Mouse (Mus musculus): ENCODE data around the gene Gps2.

DNA sequence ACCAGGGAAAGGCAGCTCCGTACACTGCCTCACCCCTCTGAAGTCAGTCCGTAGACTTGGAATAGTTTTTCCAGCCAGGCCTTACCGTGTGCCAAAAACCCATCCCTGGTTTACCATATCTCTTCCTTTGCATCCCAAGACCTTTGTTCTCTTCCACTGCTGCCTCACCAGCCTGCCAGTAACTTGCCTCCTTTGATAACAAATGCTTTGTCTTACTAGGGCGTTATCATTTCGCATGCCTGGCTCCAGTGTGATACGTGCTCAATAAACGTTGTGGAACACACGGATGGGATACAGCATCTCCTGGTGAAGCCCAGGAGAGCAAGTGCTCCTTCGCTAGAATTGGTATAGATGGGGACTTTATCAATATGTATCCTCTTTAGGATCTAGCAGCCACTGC, 46.4 kb upstream of the Gps2 start:
- no peak for TF ChIP-seq TCF12 (IDR thresholded peaks at IDR 0.05; ENCODE audit: insufficient read depth, poor library complexity, severe bottlenecking)
- no peak for TF ChIP-seq POLR2AphosphoS2 (IDR thresholded peaks at IDR 0.05; ENCODE audit: insufficient read length, low read depth)
- TF ChIP-seq MYOD1 (IDR thresholded peaks at IDR 0.05; ENCODE audit: control insufficient read depth in 1 of 3, insufficient read length in 2 of 3, low read depth in 2 of 3): no peak
- TF ChIP-seq E2F4 (IDR thresholded peaks at IDR 0.05; ENCODE audit: insufficient read depth): no peak
- no peak for TF ChIP-seq USF1 (IDR thresholded peaks at IDR 0.05; ENCODE audit: low read depth)
- TF ChIP-seq POLR2A (IDR thresholded peaks at IDR 0.05; ENCODE audit: insufficient read length, low read depth): no peak

Measured in myocyte (in vitro differentiated cells).